Mouse (Mus musculus): Measurements from ENCODE around the gene Dbr1.
"Not testable (repeated sequence)": the region's sequence is repeated elsewhere in the genome, so short reads cannot be mapped to it uniquely, and the experiment has no call there.

Gene Dbr1

GRCm38 (mm10) chr9:99575677-99576480, at the start of gene Dbr1:
Gene Dbr1 (plus strand): TSS chr9:99575799.
- peak; percentile 67 for DNase-seq (ENCODE audit: extremely low spot score, low read depth, low spot score)

GRCm38 (mm10) chr9:99531865-99532264, 43.7 kb upstream of the Dbr1 start:
- DNase-seq (ENCODE audit: extremely low spot score, low read depth, low spot score): no peak

- no peak for DNase-seq (ENCODE audit: extremely low spot score, low read depth, low spot score)
Observed at GRCm38 (mm10) chr9:99546259-99546658, 29.3 kb upstream of the Dbr1 start.

- DNase-seq (ENCODE audit: extremely low spot score, low read depth, low spot score): no peak
Observed at GRCm38 (mm10) chr9:99552068-99552467, 23.5 kb upstream of the Dbr1 start.

- DNase-seq (ENCODE audit: extremely low spot score, low read depth, low spot score): no peak
Observed at GRCm38 (mm10) chr9:99553049-99553448, 22.6 kb upstream of the Dbr1 start.

- DNase-seq (ENCODE audit: extremely low spot score, low read depth, low spot score): no peak
Observed at GRCm38 (mm10) chr9:99554052-99554451, 21.5 kb upstream of the Dbr1 start.

GRCm38 (mm10) chr9:99555253-99555652, 20.3 kb upstream of the Dbr1 start:
- DNase-seq (ENCODE audit: extremely low spot score, low read depth, low spot score): no peak

GRCm38 (mm10) chr9:99557580-99558300, 17.9 kb upstream of the Dbr1 start:
- DNase-seq (ENCODE audit: extremely low spot score, low read depth, low spot score): no peak

GRCm38 (mm10) chr9:99558824-99559556, 16.6 kb upstream of the Dbr1 start:
- DNase-seq (ENCODE audit: extremely low spot score, low read depth, low spot score): no peak

GRCm38 (mm10) chr9:99559557-99559904, 16.1 kb upstream of the Dbr1 start:
- no peak for DNase-seq (ENCODE audit: extremely low spot score, low read depth, low spot score)

GRCm38 (mm10) chr9:99560389-99560788, 15.2 kb upstream of the Dbr1 start:
- DNase-seq (ENCODE audit: extremely low spot score, low read depth, low spot score): no peak

- no peak for DNase-seq (ENCODE audit: extremely low spot score, low read depth, low spot score)
Observed at GRCm38 (mm10) chr9:99563714-99564113, 11.9 kb upstream of the Dbr1 start.

GRCm38 (mm10) chr9:99568023-99568346, 7.6 kb upstream of the Dbr1 start:
- DNase-seq (ENCODE audit: extremely low spot score, low read depth, low spot score): no peak

- peak; percentile 78 for DNase-seq (ENCODE audit: extremely low spot score, low read depth, low spot score)
Observed at GRCm38 (mm10) chr9:99568347-99569070, 7.1 kb upstream of the Dbr1 start, which contains the start of gene Armc8. Gene Armc8 (minus strand): TSS chr9:99568899.

- no peak for DNase-seq (ENCODE audit: extremely low spot score, low read depth, low spot score)
Observed at GRCm38 (mm10) chr9:99569071-99569397, 6.6 kb upstream of the Dbr1 start.

- DNase-seq (ENCODE audit: extremely low spot score, low read depth, low spot score): no peak
Observed at GRCm38 (mm10) chr9:99580655-99581054, 5.1 kb downstream of the Dbr1 start.

GRCm38 (mm10) chr9:99587505-99588202, 12.1 kb downstream of the Dbr1 start:
- DNase-seq (ENCODE audit: extremely low spot score, low read depth, low spot score): peak; percentile 44

- no peak for DNase-seq (ENCODE audit: extremely low spot score, low read depth, low spot score)
Observed at GRCm38 (mm10) chr9:99591144-99591543, 15.5 kb downstream of the Dbr1 start.

- DNase-seq (ENCODE audit: extremely low spot score, low read depth, low spot score): not testable (repeated sequence)
Observed at GRCm38 (mm10) chr9:99599127-99599526, 23.5 kb downstream of the Dbr1 start.

GRCm38 (mm10) chr9:99603566-99603965, 28.0 kb downstream of the Dbr1 start:
- DNase-seq (ENCODE audit: extremely low spot score, low read depth, low spot score): no peak

GRCm38 (mm10) chr9:99612202-99612601, 36.6 kb downstream of the Dbr1 start, which contains the start of gene A4gnt:
Gene A4gnt (plus strand): TSS chr9:99612502.
- DNase-seq (ENCODE audit: extremely low spot score, low read depth, low spot score): no peak
